Mouse (Mus musculus): ENCODE data around the gene 4933415A04Rik.

- TF ChIP-seq CTCF (IDR thresholded peaks at IDR 0.05; ENCODE audit: low read depth, low read length) (no peak), POLR2A (IDR thresholded peaks at IDR 0.05; ENCODE audit: extremely low read depth, insufficient read depth, low read length) (no peak)
Measured at GRCm38 (mm10) chr11:43537074-43537473, 49.8 kb upstream of the 4933415A04Rik start.

All from liver, adult 2 months (tissue).